Mouse (Mus musculus): Measurements from ENCODE around the gene Npdc1. TPM values are rescaled to one million over a fixed set of nuclear protein-coding genes. Genes with fewer than 3 reads are reported as not detected.

Gene Npdc1
- polyA plus RNA-seq, 1 experiment from 2014 or later, result 263 TPM

GRCm38 (mm10) chr2:25450853-25451647, 51.9 kb downstream of the Npdc1 start:
- no peak overlapping the region for H3K9ac ChIP-seq (ENCODE audit: low read length)
- no peak for ATAC-seq
- WGBS, result 86% methylated on average over 8 of the region's 8 CpGs

GRCm38 (mm10) chr2:25452951-25453350, 53.8 kb downstream of the Npdc1 start:
- H3K4me3 ChIP-seq (ENCODE audit: low read depth, low read length), result no peak overlapping the region
- H3K9ac ChIP-seq (ENCODE audit: low read length), result no peak overlapping the region
- H3K4me2 ChIP-seq (ENCODE audit: low read length), result no peak overlapping the region
- no peaks in the 10 kb centered on the region for H3K4me1 ChIP-seq (ENCODE audit: control insufficient read depth, insufficient read depth, low read length)
- DNase-seq (ENCODE audit: low spot score), result no peak
- no peaks in the 10 kb centered on the region for H3K27me3 ChIP-seq (replicated peaks; ENCODE audit: control insufficient read depth, insufficient read depth, low read length)
- H3K27ac ChIP-seq (ENCODE audit: low read depth, low read length), result no peak overlapping the region
- no peaks in the 10 kb centered on the region for H3K9me3 ChIP-seq (replicated peaks; ENCODE audit: control insufficient read depth, low read length)
- WGBS, result 42% methylated on average over 1 of the region's 1 CpGs
- ATAC-seq, result no peak
- H3K36me3 ChIP-seq (ENCODE audit: control insufficient read depth, insufficient read depth, low read length), result peaks cover 19% of the 10 kb centered on the region

More at GRCm38 (mm10) chr2:25450853-25451647, 51.9 kb downstream of the Npdc1 start:
- DNase-seq (ENCODE audit: low spot score), result no peak
- Histone ChIP-seq H3K27ac (ENCODE audit: low read depth, low read length) (no peak overlapping the region), H3K4me2 (ENCODE audit: low read length) (no peak overlapping the region), H3K36me3 (ENCODE audit: control insufficient read depth, insufficient read depth, low read length) (peaks cover 30% of the 10 kb centered on the region), H3K4me3 (ENCODE audit: low read depth, low read length) (no peak overlapping the region), H3K4me1 (ENCODE audit: control insufficient read depth, insufficient read depth, low read length) (no peaks in the 10 kb centered on the region), H3K27me3 (replicated peaks; ENCODE audit: control insufficient read depth, insufficient read depth, low read length) (no peaks in the 10 kb centered on the region), H3K9me3 (replicated peaks; ENCODE audit: control insufficient read depth, low read length) (no peaks in the 10 kb centered on the region)

- WGBS, result 65% methylated on average over 14 of the region's 14 CpGs
- H3K9ac ChIP-seq (ENCODE audit: low read length), result no peak within 1 kb of the TSS
- H3K9me3 ChIP-seq (replicated peaks; ENCODE audit: control insufficient read depth, low read length), result no peaks in the 10 kb centered on the region
- DNase-seq (ENCODE audit: low spot score) (no peak), ATAC-seq (no peak)
- H3K4me2 ChIP-seq (ENCODE audit: low read length), result no peak within 1 kb of the TSS
- no peak within 1 kb of the TSS for H3K4me3 ChIP-seq (ENCODE audit: low read depth, low read length)
- no peak within 1 kb of the TSS for H3K27ac ChIP-seq (ENCODE audit: low read depth, low read length)
- peaks cover 10% of the 10 kb centered on the region for H3K4me1 ChIP-seq (ENCODE audit: control insufficient read depth, insufficient read depth, low read length)
- H3K27me3 ChIP-seq (replicated peaks; ENCODE audit: control insufficient read depth, insufficient read depth, low read length), result no peaks in the 10 kb centered on the region
- peaks cover 20% of the 10 kb centered on the region for H3K36me3 ChIP-seq (ENCODE audit: control insufficient read depth, insufficient read depth, low read length)
These were observed 57.2 kb downstream of the Npdc1 start, which contains the start of gene Clic3 for GRCm38 (mm10) chr2:25456205-25456953. Gene Clic3 (plus strand): TSS chr2:25456838.

- Histone ChIP-seq H3K4me2 (ENCODE audit: low read length) (no peak overlapping the region), H3K36me3 (ENCODE audit: control insufficient read depth, insufficient read depth, low read length) (peaks cover 20% of the 10 kb centered on the region), H3K9me3 (replicated peaks; ENCODE audit: control insufficient read depth, low read length) (no peaks in the 10 kb centered on the region), H3K27me3 (replicated peaks; ENCODE audit: control insufficient read depth, insufficient read depth, low read length) (no peaks in the 10 kb centered on the region), H3K4me1 (ENCODE audit: control insufficient read depth, insufficient read depth, low read length) (peaks cover 11% of the 10 kb centered on the region), H3K4me3 (ENCODE audit: low read depth, low read length) (no peak overlapping the region), H3K9ac (ENCODE audit: low read length) (no peak overlapping the region), H3K27ac (ENCODE audit: low read depth, low read length) (no peak overlapping the region)
- WGBS, result 88% methylated on average over 9 of the region's 9 CpGs
- ATAC-seq (no peak), DNase-seq (ENCODE audit: low spot score) (no peak)
These were observed 58.1 kb downstream of the Npdc1 start for GRCm38 (mm10) chr2:25457022-25457896.

- Histone ChIP-seq H3K4me2 (ENCODE audit: low read length) (no peak overlapping the region), H3K27me3 (replicated peaks; ENCODE audit: control insufficient read depth, insufficient read depth, low read length) (no peaks in the 10 kb centered on the region), H3K9ac (ENCODE audit: low read length) (no peak overlapping the region), H3K4me3 (ENCODE audit: low read depth, low read length) (no peak overlapping the region), H3K4me1 (ENCODE audit: control insufficient read depth, insufficient read depth, low read length) (peaks cover 11% of the 10 kb centered on the region), H3K9me3 (replicated peaks; ENCODE audit: control insufficient read depth, low read length) (no peaks in the 10 kb centered on the region), H3K27ac (ENCODE audit: low read depth, low read length) (no peak overlapping the region), H3K36me3 (ENCODE audit: control insufficient read depth, insufficient read depth, low read length) (peaks cover 20% of the 10 kb centered on the region)
- no peak for ATAC-seq
- WGBS, result 72% methylated on average over 5 of the region's 5 CpGs
- no peak for DNase-seq (ENCODE audit: low spot score)
These were observed 59.8 kb downstream of the Npdc1 start for GRCm38 (mm10) chr2:25458911-25459310.

Small RNA genes lying within 50 kb of the gene (microRNA-seq; reads per million reads assigned to microRNA genes)
- not detected for gene Mir3087

Other genes with a start within 250 kb of the Npdc1 start
- gene Nrarp, start 218.6 kb upstream of the Npdc1 start, polyA plus RNA-seq (2014; fragmentation: Nextera tagmentation; extraction: Ambion mirVana), result 18.6 and 22.1 TPM in 2 replicates
- gene Tor4a, start 202.5 kb upstream of the Npdc1 start, polyA plus RNA-seq (2014; fragmentation: Nextera tagmentation; extraction: Ambion mirVana), result 0.97 and 1.9 TPM in 2 replicates
- gene Nelfb, start 187.9 kb upstream of the Npdc1 start, polyA plus RNA-seq (2014; fragmentation: Nextera tagmentation; extraction: Ambion mirVana), result 68.8 and 73.5 TPM in 2 replicates
- not detected in 2 replicates for gene Stpg3, start 184.7 kb upstream of the Npdc1 start, polyA plus RNA-seq (2014; fragmentation: Nextera tagmentation; extraction: Ambion mirVana)
- gene Fam166a, start 180.6 kb upstream of the Npdc1 start, polyA plus RNA-seq (2014; fragmentation: Nextera tagmentation; extraction: Ambion mirVana), result 1.1 TPM in 1 of 2 replicates, not detected in the other
- 392 and 409 TPM in 2 replicates for gene Tubb4b, start 174.6 kb upstream of the Npdc1 start, polyA plus RNA-seq (2014; fragmentation: Nextera tagmentation; extraction: Ambion mirVana)
- gene Slc34a3, start 165.0 kb upstream of the Npdc1 start, polyA plus RNA-seq (2014; fragmentation: Nextera tagmentation; extraction: Ambion mirVana), result 0.10 TPM in 1 of 2 replicates, not detected in the other
- not detected in 2 replicates for gene Rnf224, start 162.6 kb upstream of the Npdc1 start, polyA plus RNA-seq (2014; fragmentation: Nextera tagmentation; extraction: Ambion mirVana)
- 67.4 and 98.5 TPM in 2 replicates for gene Rnf208, start 157.1 kb upstream of the Npdc1 start, polyA plus RNA-seq (2014; fragmentation: Nextera tagmentation; extraction: Ambion mirVana)
- not detected in 2 replicates for gene Cysrt1, start 156.9 kb upstream of the Npdc1 start, polyA plus RNA-seq (2014; fragmentation: Nextera tagmentation; extraction: Ambion mirVana)
- gene AL732309.1, start 152.5 kb upstream of the Npdc1 start, polyA plus RNA-seq (2014; fragmentation: Nextera tagmentation; extraction: Ambion mirVana), result 4.7 and 6.0 TPM in 2 replicates
- 14.7 and 17.4 TPM in 2 replicates for gene Tmem203, start 143.9 kb upstream of the Npdc1 start, polyA plus RNA-seq (2014; fragmentation: Nextera tagmentation; extraction: Ambion mirVana)
- gene Tprn, start 136.7 kb upstream of the Npdc1 start, polyA plus RNA-seq (2014; fragmentation: Nextera tagmentation; extraction: Ambion mirVana), result 6.6 and 9.9 TPM in 2 replicates
- gene Ssna1, start 126.9 kb upstream of the Npdc1 start, polyA plus RNA-seq (2014; fragmentation: Nextera tagmentation; extraction: Ambion mirVana), result 258 and 281 TPM in 2 replicates
- gene Anapc2, start 126.9 kb upstream of the Npdc1 start, polyA plus RNA-seq (2014; fragmentation: Nextera tagmentation; extraction: Ambion mirVana), result 105 and 123 TPM in 2 replicates
- not detected in 2 replicates for gene Tmem210, start 111.2 kb upstream of the Npdc1 start, polyA plus RNA-seq (2014; fragmentation: Nextera tagmentation; extraction: Ambion mirVana)
- 0.25 TPM in 1 of 2 replicates, not detected in the other for gene Lrrc26, start 109.4 kb upstream of the Npdc1 start, polyA plus RNA-seq (2014; fragmentation: Nextera tagmentation; extraction: Ambion mirVana)
- 17.0 and 21.1 TPM in 2 replicates for gene Grin1, start 80.2 kb upstream of the Npdc1 start, polyA plus RNA-seq (2014; fragmentation: Nextera tagmentation; extraction: Ambion mirVana)
- 69.5 and 87.7 TPM in 2 replicates for gene Man1b1, start 67.0 kb upstream of the Npdc1 start, polyA plus RNA-seq (2014; fragmentation: Nextera tagmentation; extraction: Ambion mirVana)
- gene Dpp7, start 43.0 kb upstream of the Npdc1 start, polyA plus RNA-seq (2014; fragmentation: Nextera tagmentation; extraction: Ambion mirVana), result 21.3 and 21.4 TPM in 2 replicates
- gene Uap1l1, start 33.7 kb upstream of the Npdc1 start, polyA plus RNA-seq (2014; fragmentation: Nextera tagmentation; extraction: Ambion mirVana), result 5.8 and 7.8 TPM in 2 replicates
- gene Sapcd2, start 27.0 kb upstream of the Npdc1 start, polyA plus RNA-seq (2014; fragmentation: Nextera tagmentation; extraction: Ambion mirVana), result 27.8 and 28.9 TPM in 2 replicates
- gene Entpd2, start 3.5 kb upstream of the Npdc1 start, polyA plus RNA-seq (2014; fragmentation: Nextera tagmentation; extraction: Ambion mirVana), result 1.9 and 2.5 TPM in 2 replicates
- 0.21 TPM in 1 of 2 replicates, not detected in the other for gene Fut7, start 23.9 kb downstream of the Npdc1 start, polyA plus RNA-seq (2014; fragmentation: Nextera tagmentation; extraction: Ambion mirVana)
- gene Abca2, start 29.4 kb downstream of the Npdc1 start, polyA plus RNA-seq (2014; fragmentation: Nextera tagmentation; extraction: Ambion mirVana), result 6.7 and 11.9 TPM in 2 replicates
- 1.1 and 2.2 TPM in 2 replicates for gene Clic3, start 57.5 kb downstream of the Npdc1 start, polyA plus RNA-seq (2014; fragmentation: Nextera tagmentation; extraction: Ambion mirVana)
- gene Paxx, start 61.7 kb downstream of the Npdc1 start, polyA plus RNA-seq (2014; fragmentation: Nextera tagmentation; extraction: Ambion mirVana), result 93.2 and 101 TPM in 2 replicates
- gene Ptgds, start 70.7 kb downstream of the Npdc1 start, polyA plus RNA-seq (2014; fragmentation: Nextera tagmentation; extraction: Ambion mirVana), result 170 and 301 TPM in 2 replicates
- not detected in 2 replicates for gene Lcn12, start 94.6 kb downstream of the Npdc1 start, polyA plus RNA-seq (2014; fragmentation: Nextera tagmentation; extraction: Ambion mirVana)
- 77.9 and 102 TPM in 2 replicates for gene Fbxw5, start 101.4 kb downstream of the Npdc1 start, polyA plus RNA-seq (2014; fragmentation: Nextera tagmentation; extraction: Ambion mirVana)
- 4.0 and 4.1 TPM in 2 replicates for gene C8g, start 102.4 kb downstream of the Npdc1 start, polyA plus RNA-seq (2014; fragmentation: Nextera tagmentation; extraction: Ambion mirVana)
- 26.7 and 29.4 TPM in 2 replicates for gene Traf2, start 147.6 kb downstream of the Npdc1 start, polyA plus RNA-seq (2014; fragmentation: Nextera tagmentation; extraction: Ambion mirVana)
- gene Edf1, start 158.5 kb downstream of the Npdc1 start, polyA plus RNA-seq (2014; fragmentation: Nextera tagmentation; extraction: Ambion mirVana), result 369 and 370 TPM in 2 replicates
- gene Mamdc4, start 175.5 kb downstream of the Npdc1 start, polyA plus RNA-seq (2014; fragmentation: Nextera tagmentation; extraction: Ambion mirVana), result 0.84 and 2.2 TPM in 2 replicates
- gene Phpt1, start 175.9 kb downstream of the Npdc1 start, polyA plus RNA-seq (2014; fragmentation: Nextera tagmentation; extraction: Ambion mirVana), result 168 and 216 TPM in 2 replicates
- gene Ajm1, start 182.4 kb downstream of the Npdc1 start, polyA plus RNA-seq (2014; fragmentation: Nextera tagmentation; extraction: Ambion mirVana), result 2.2 and 4.2 TPM in 2 replicates
- gene Rabl6, start 209.2 kb downstream of the Npdc1 start, polyA plus RNA-seq (2014; fragmentation: Nextera tagmentation; extraction: Ambion mirVana), result 47.9 and 55.0 TPM in 2 replicates
- gene Ccdc183, start 218.3 kb downstream of the Npdc1 start, polyA plus RNA-seq (2014; fragmentation: Nextera tagmentation; extraction: Ambion mirVana), result 0.18 and 0.30 TPM in 2 replicates
- gene Tmem141, start 222.7 kb downstream of the Npdc1 start, polyA plus RNA-seq (2014; fragmentation: Nextera tagmentation; extraction: Ambion mirVana), result 27.9 and 32.8 TPM in 2 replicates
- gene Fcna, start 228.7 kb downstream of the Npdc1 start, polyA plus RNA-seq (2014; fragmentation: Nextera tagmentation; extraction: Ambion mirVana), result 2.0 and 3.7 TPM in 2 replicates